Mouse (Mus musculus) left cerebral cortex, postnatal 25 days (tissue): Measurements from ENCODE around the gene Dda1. TPM values are rescaled to one million over a fixed set of nuclear protein-coding genes. Genes with fewer than 3 reads are reported as not detected.
"Not testable (repeated sequence)": the region's sequence is repeated elsewhere in the genome, so short reads cannot be mapped to it uniquely, and the experiment has no call there.

Experiments
- DNase-seq, 2 experiments: peaks; one replicate each; pipeline ENCODE4 v3.0.0; 2022; ENCODE audit warnings: low spot score in 2 of 2, mixed read lengths in 1 of 2
- intact Hi-C: fragments of 180-260 bp; cut with DNase I; formaldehyde crosslinking; loops from one replicate; pipeline ENCODE4 v1.15.1; 2025
- total RNA-seq, 2 experiments: library from RNA; stranded (reverse); gene quantifications; 2 replicates each; pipeline ENCODE4 v1.2.3; 2021

The Dda1 gene
- total RNA-seq, 2 experiments from 2014 or later: 80.9 to 84.8 TPM

DNA sequence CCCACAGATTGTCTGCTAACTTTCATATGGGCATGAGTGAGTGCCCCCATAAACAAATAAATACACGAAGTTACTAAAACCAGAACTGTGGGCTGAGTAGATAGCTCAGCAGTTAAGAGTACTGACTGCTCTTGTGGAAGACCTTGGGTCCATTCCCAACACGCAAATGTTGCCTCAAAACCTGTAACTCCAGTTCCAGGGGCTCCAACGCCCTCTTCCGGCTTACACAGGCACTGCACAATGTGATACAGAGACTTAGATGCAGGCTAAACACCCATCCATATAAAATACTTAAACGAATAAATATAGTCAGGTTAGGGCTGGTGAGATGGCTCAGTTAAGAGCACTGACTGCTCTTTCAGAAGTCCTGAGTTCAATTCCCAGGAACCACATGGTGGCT is 46.0 kb downstream of the Dda1 start:
- DNase-seq: no peak
- intact Hi-C loops: no loop called here

DNA sequence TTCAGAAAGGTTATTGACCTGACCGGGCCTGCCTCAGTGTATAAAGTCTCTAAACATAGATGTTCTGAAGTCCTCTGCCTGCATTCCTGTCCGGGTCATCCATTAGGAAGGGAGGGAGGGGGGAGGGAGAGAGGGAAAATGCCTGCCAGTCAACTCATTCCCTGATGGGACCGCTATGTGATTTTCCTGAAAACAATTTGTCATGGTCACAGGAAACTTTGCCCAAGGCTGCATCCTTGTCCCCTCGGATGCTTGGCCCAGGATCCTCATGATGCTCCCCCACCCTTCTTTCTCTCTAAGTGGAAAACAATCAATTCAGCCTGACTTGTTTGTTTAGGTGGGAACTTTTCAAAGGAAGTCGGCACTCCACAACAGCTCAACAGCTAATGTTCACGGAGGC is 47.8 kb downstream of the Dda1 start:
- DNase-seq: no peak
- intact Hi-C loops: no loop called here

DNA sequence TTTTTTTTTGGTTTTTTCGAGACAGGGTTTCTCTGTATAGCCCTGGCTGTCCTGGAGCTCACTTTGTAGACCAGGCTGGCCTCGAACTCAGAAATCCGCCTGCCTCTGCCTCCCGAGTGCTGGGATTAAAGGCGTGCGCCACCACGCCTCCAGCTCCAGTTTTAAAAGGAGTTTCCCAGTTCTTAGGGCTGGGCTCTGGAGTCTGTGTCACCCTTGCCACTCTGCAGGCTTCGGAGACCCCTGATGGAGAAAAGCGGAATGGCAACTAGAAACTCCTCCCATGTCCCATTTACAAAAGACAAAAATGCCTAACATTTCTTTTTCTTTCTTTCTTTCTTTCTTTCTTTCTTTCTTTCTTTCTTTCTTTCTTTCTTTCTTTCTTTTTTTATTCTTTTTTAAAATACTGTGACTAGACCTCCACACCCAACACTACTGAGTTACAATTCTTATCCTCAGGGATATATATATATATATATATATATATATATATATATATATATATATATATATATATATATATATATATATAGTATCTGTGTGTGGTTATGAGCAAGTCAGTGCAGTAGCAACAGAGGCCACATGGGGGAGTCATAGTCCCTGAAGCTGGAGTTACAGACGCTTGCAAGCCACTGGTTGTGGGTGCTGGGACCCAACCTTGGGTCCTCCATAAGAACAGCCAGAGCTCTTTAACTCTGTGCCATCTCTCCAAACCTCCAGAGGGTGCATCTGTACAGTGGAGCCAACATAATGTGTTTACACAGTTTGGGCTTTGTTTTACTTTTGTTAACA is 50.2 kb downstream of the Dda1 start:
- DNase-seq, intact Hi-C loops: not testable (repeated sequence)

DNA sequence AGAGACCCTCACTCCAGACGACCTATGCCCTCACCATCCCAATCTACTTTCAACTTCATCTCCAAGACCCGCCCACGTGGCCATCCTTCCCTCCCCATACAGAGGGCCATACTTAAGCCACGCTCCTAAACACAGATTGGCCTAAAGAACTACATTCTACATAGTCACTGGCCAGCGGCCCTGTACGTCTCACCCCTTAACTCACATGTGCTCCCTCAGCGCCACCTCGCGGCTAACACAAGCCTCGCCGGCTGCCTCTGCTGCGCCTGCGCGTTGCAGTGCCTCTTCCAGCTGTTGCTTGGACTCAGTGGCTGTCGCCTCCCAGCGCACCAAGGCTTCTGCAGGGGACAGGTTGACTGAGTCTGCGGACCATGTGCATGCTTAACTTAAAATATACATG is 52.6 kb downstream of the Dda1 start:
- intact Hi-C loops: loop anchor here (1.0 to 2.0 kb wide), 2 partner anchors 25 to 81 kb away; no protein-coding TSS in a partner anchor
- peak; percentile 81 to 89 for DNase-seq

DNA sequence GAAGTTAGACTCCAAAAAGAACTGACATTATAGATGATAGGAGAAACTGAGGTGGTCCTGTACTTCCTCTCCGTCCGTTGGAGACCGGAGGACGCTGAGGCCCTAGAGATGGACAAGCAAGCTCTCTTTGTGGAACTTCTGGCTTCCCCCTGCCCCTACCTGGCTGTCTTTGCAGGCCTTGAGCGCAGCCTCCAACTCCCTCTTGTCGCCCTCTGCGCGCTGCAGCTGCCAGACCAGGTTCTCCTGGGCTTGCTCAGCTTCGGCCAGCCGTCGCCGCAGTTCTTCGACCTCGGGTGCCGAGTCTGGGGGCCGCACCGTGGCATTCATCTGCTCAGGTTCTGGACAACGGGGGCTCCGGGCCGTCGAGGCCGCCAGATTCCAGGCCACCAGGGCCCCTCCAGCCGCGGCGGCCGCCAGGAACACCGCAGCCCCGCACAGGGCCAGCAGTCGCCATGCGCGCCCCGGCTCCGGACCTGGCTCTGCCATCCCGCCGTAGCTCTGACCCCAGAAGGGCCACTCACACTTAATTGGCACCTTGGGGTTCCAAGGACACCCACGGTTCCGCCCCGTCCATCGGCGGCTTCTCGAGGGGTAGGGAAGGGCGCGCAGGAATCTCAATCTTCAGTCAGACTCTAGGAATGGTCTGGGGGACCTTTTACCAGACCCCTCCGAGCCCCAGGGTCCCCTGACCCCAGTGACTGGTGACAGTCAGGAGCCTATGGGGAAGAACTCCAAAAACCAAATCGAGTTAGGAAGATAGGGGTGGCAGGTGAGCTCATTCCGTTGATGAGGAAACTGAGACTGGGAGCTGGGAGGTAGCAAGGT is 56.4 kb downstream of the Dda1 start, which contains the start of gene Ccdc194:
Gene Ccdc194, minus strand, starts transcription at position 486 of the 825 bp plus-strand sequence.
- no peak for DNase-seq
- intact Hi-C loops: no loop called here

Other genes starting within 250 kb of the Dda1 start
- gene Myo9b, start 196.5 kb upstream of the Dda1 start, total RNA-seq: 10 to 100 TPM; 27.7 to 32.4 TPM
- 10 to 100 TPM; 10.9 to 14.7 TPM for gene Haus8, start 196.3 kb upstream of the Dda1 start, total RNA-seq
- gene Use1, start 102.4 kb upstream of the Dda1 start, total RNA-seq: 100 to 1,000 TPM in 1 of 2 experiments, 10 to 100 TPM in 1; 95.9 to 102 TPM
- gene Ocel1, start 97.9 kb upstream of the Dda1 start, total RNA-seq: 10 to 100 TPM; 14.8 to 18.6 TPM
- gene Nr2f6, start 87.2 kb upstream of the Dda1 start, total RNA-seq: 10 to 100 TPM; 37.6 to 43.0 TPM
- 1 to 10 TPM; 4.9 to 5.0 TPM for gene Ushbp1, start 73.4 kb upstream of the Dda1 start, total RNA-seq
- gene Babam1, start 72.3 kb upstream of the Dda1 start, total RNA-seq: 100 to 1,000 TPM; 111 to 117 TPM
- under 1 TPM; 0.28 to 0.41 TPM for gene Ankle1, start 63.2 kb upstream of the Dda1 start, total RNA-seq
- 100 to 1,000 TPM; 299 to 324 TPM for gene Abhd8, start 5.5 kb upstream of the Dda1 start, total RNA-seq
- 10 to 100 TPM; 59.7 to 60.8 TPM for gene Mrpl34, start 4.2 kb upstream of the Dda1 start, total RNA-seq
- gene Ano8, start 16.8 kb downstream of the Dda1 start, total RNA-seq: 10 to 100 TPM; 59.9 to 60.9 TPM
- gene Gtpbp3, start 18.9 kb downstream of the Dda1 start, total RNA-seq: 10 to 100 TPM; 28.6 to 33.2 TPM
- 1 to 10 TPM; 5.7 to 6.6 TPM for gene Plvap, start 42.6 kb downstream of the Dda1 start, total RNA-seq
- gene Ccdc194, start 56.5 kb downstream of the Dda1 start, total RNA-seq: not detected
- 1 to 10 TPM; 2.3 to 4.3 TPM for gene Bst2, start 68.3 kb downstream of the Dda1 start, total RNA-seq
- 10 to 100 TPM; 31.7 to 33.7 TPM for gene Mvb12a, start 73.7 kb downstream of the Dda1 start, total RNA-seq
- under 1 TPM in 1 of 2 experiments, not detected in 1; 0.21 TPM for gene Tmem221, start 89.7 kb downstream of the Dda1 start, total RNA-seq
- under 1 TPM in 1 of 2 experiments, not detected in 1; 0.16 TPM for gene Nxnl1, start 97.4 kb downstream of the Dda1 start, total RNA-seq
- gene Slc27a1, start 99.7 kb downstream of the Dda1 start, total RNA-seq: 10 to 100 TPM; 90.0 to 92.8 TPM
- gene Pgls, start 123.0 kb downstream of the Dda1 start, total RNA-seq: 10 to 100 TPM; 35.1 to 38.7 TPM
- 1 to 10 TPM; 3.6 to 4.2 TPM for gene Fam129c, start 128.4 kb downstream of the Dda1 start, total RNA-seq
- 10 to 100 TPM; 49.3 to 51.5 TPM for gene Colgalt1, start 141.8 kb downstream of the Dda1 start, total RNA-seq
- 100 to 1,000 TPM; 318 to 327 TPM for gene Unc13a, start 202.6 kb downstream of the Dda1 start, total RNA-seq
- 1 to 10 TPM; 3.9 to 4.8 TPM for gene Jak3, start 207.1 kb downstream of the Dda1 start, total RNA-seq
- 1 to 10 TPM; 1.3 to 1.5 TPM for gene Insl3, start 220.0 kb downstream of the Dda1 start, total RNA-seq
- under 1 TPM; 0.34 to 0.53 TPM for gene B3gnt3, start 232.6 kb downstream of the Dda1 start, total RNA-seq